9 mouse cellular contexts compared by ENCODE assay signal in the genomic region with DNA sequence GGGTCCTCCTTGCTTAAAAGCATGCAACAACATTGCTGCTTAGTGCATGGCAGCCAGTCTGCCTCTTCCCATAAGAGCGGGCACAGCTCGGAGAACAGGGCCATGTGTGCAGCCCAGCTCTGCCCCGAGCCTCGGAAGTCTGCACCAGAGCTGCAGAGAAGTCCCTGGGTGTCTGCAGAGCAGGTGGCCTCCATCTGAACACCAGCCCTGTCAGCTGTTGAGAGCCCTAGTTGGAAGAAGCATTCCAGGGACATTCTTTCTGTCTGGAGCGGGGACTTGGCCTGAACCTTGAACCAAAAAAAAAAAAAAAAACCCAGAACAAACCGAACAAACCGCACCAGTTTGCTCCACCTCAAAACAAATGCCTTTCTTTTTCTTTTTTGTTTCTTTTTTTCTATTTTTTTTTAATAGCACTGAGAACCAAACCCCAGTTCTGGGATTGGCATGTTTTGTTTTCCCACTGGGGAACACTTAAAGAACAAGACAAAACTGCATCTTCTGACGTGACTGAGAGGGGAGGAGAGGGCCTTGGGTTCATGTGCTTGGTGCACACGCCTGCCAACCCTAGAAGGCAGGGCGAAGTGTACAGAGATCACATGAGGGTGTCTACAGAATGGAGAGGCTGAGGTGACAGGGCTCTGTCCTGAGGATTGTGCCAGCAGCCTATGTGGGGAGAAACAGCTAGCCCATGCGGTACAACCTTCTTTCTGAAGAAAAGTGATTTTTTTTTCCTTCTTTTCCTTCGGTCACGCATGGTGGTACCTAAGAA.
DNase-seq lines count a peak whose midpoint lies in the region; ATAC-seq and TF ChIP-seq lines count a peak whose summit lies in the region.
"Had no signal": no experiment of that assay in that cellular context is flagged by ENCODE, and none has a peak within 500 bp of the region (broad histone marks: within the 10 kb centered on the region; RNA-seq: fewer than 3 reads in every experiment).

No protein-coding gene starts in this region.

- TF ChIP-seq CTCF in lung, adult 2 months (IDR thresholded peaks at IDR 0.05; ENCODE audit: insufficient read depth, low read length): no peak
- no peak for TF ChIP-seq CTCF in thymus, adult 2 months (IDR thresholded peaks at IDR 0.05; ENCODE audit: borderline replicate concordance, control insufficient read depth, extremely low read depth, insufficient read depth, low read length, poor library complexity)

- H3K4me1 ChIP-seq in lung, adult 2 months (ENCODE audit: control insufficient read depth, insufficient read depth, low read length): no peaks in the 10 kb centered on the region
- peaks cover 13% of the 10 kb centered on the region for H3K4me1 ChIP-seq in limb, embryonic 15.5 days
- H3K4me1 ChIP-seq in neural tube, embryonic 15.5 days: no peaks in the 10 kb centered on the region
- no peaks in the 10 kb centered on the region for H3K4me1 ChIP-seq in thymus, adult 2 months (replicated peaks; ENCODE audit: control insufficient read depth, insufficient read depth, low read length)
- H3K4me1 ChIP-seq: forebrain, embryonic 12.5 days had no signal

- intact Hi-C loops in heart, postnatal 25 days (cut with DNase I): no loop called here
- intact Hi-C loops in left cerebral cortex, postnatal 36 days (cut with DNase I): no loop called here

- H3K9ac ChIP-seq in limb, embryonic 15.5 days: no peak overlapping the region
- H3K9ac ChIP-seq in neural tube, embryonic 15.5 days (replicated peaks): no peak overlapping the region
- H3K9ac ChIP-seq: forebrain, embryonic 12.5 days had no signal

- no peaks in the 10 kb centered on the region for H3K27me3 ChIP-seq in limb, embryonic 15.5 days
- H3K27me3 ChIP-seq in neural tube, embryonic 15.5 days (replicated peaks): no peaks in the 10 kb centered on the region
- H3K27me3 ChIP-seq in thymus, adult 2 months (ENCODE audit: control insufficient read depth, insufficient read depth, low read length): no peaks in the 10 kb centered on the region
- H3K27me3 ChIP-seq: forebrain, embryonic 12.5 days had no signal

- H3K4me2 ChIP-seq in limb, embryonic 15.5 days: no peak overlapping the region
- H3K4me2 ChIP-seq in neural tube, embryonic 15.5 days: no peak overlapping the region
- H3K4me2 ChIP-seq: forebrain, embryonic 12.5 days had no signal

- no peaks in the 10 kb centered on the region for H3K36me3 ChIP-seq in limb, embryonic 15.5 days
- no peaks in the 10 kb centered on the region for H3K36me3 ChIP-seq in neural tube, embryonic 15.5 days
- H3K36me3 ChIP-seq in thymus, adult 2 months (ENCODE audit: control insufficient read depth, insufficient read depth, low read length): no peaks in the 10 kb centered on the region
- H3K36me3 ChIP-seq: forebrain, embryonic 12.5 days had no signal

- no peak for TF ChIP-seq POLR2A in lung, adult 2 months (IDR thresholded peaks at IDR 0.05; ENCODE audit: borderline replicate concordance, extremely low read depth, low read depth, low read length)
- no peak for TF ChIP-seq POLR2A in thymus, adult 2 months (IDR thresholded peaks at IDR 0.05; ENCODE audit: control insufficient read depth, extremely low read depth, insufficient read depth, low read length, poor library complexity)

- 61% methylated on average over 13 of the region's 13 CpGs for WGBS in lung, adult 2 months
- WGBS in limb, embryonic 15.5 days: 66% methylated on average over 13 of the region's 13 CpGs
- 78% methylated on average over 13 of the region's 13 CpGs for WGBS in neural tube, embryonic 15.5 days
- WGBS in thymus, adult 2 months: 91% methylated on average over 13 of the region's 13 CpGs

- H3K4me3 ChIP-seq in lung, adult 2 months (replicated peaks; ENCODE audit: extremely low read depth, low read depth, low read length): no peak overlapping the region
- H3K4me3 ChIP-seq in limb, embryonic 15.5 days: no peak overlapping the region
- no peak overlapping the region for H3K4me3 ChIP-seq in neural tube, embryonic 15.5 days (replicated peaks)
- no peak overlapping the region for H3K4me3 ChIP-seq in thymus, adult 2 months (ENCODE audit: control insufficient read depth, insufficient read depth, low read length)
- H3K4me3 ChIP-seq: forebrain, embryonic 12.5 days had no signal

- H3K9me3 ChIP-seq in limb, embryonic 15.5 days: no peaks in the 10 kb centered on the region
- H3K9me3 ChIP-seq in neural tube, embryonic 15.5 days (replicated peaks): 0 out of 2 replicates have a peak, but pooled peaks cover 3% of the 10 kb centered on the region
- H3K9me3 ChIP-seq: forebrain, embryonic 12.5 days had no signal

- peak overlapping the region; percentile 4 for H3K27ac ChIP-seq in limb, embryonic 15.5 days
- H3K27ac ChIP-seq in neural tube, embryonic 15.5 days (replicated peaks): no peak overlapping the region
- no peak overlapping the region for H3K27ac ChIP-seq in thymus, adult 2 months (ENCODE audit: control insufficient read depth, insufficient read depth, low read length)
- H3K27ac ChIP-seq: forebrain, embryonic 12.5 days had no signal

- peak; percentile 20 to 48 for DNase-seq in lung, adult 18-20 months
- DNase-seq in lung, adult 2 months: no peak
- DNase-seq in heart, postnatal 25 days (ENCODE audit: low spot score): peak; percentile 58
- DNase-seq in frontal cortex, postnatal 36 days (ENCODE audit: low spot score in 2 of 2): no peak
- DNase-seq in left cerebral cortex, postnatal 36 days (ENCODE audit: low spot score in 2 of 2): no peak
- no peak for DNase-seq in thymus, adult 2 months

- ATAC-seq in limb, embryonic 15.5 days (ENCODE audit: insufficient number of reproducible peaks, low FRiP score, low TSS enrichment, low read depth): no peak; the same call in 1 of the 2 replicates
- ATAC-seq in neural tube, embryonic 15.5 days (ENCODE audit: low FRiP score): no peak

Comparison
In these comparisons a context has a peak if more than half of its experiments do, and no peak if none do; other contexts are left out.
1. DNase-seq: peak in lung, adult 18-20 months (2 of 2) and heart, postnatal 25 days (single experiment); none in lung, adult 2 months (single experiment), frontal cortex, postnatal 36 days (0 of 2), left cerebral cortex, postnatal 36 days (0 of 2) and thymus, adult 2 months (single experiment).